Mouse (Mus musculus) liver, adult 2 months (tissue): Measurements from ENCODE around the gene Uso1. TPM values are rescaled to one million over a fixed set of nuclear protein-coding genes. Genes with fewer than 3 reads are reported as not detected.
A peak's percentile ranks its signal among the peaks of the same experiment; 100 is the strongest.

Experiments used
- DNase-seq: peaks from one replicate; pipeline ENCODE4 v3.0.0-alpha.2; 2011; ENCODE audit warnings: low read depth, low spot score; ENCODE audit errors: extremely low read depth
- H3K27ac ChIP-seq: fragments of 200-500 bp; replicated peaks from 2 replicates; pipeline ENCODE4 v1.5.1; 2012; ENCODE audit warnings: low read depth, mild to moderate bottlenecking, control low read depth, inconsistent platforms, low read length; ENCODE audit not compliant: insufficient read depth
- H3K27me3 ChIP-seq: fragments of 200-500 bp; 2 replicates; pipeline ENCODE4 v1.6.1; 2012; ENCODE audit warnings: mild to moderate bottlenecking, moderate library complexity, low read length, inconsistent platforms; ENCODE audit not compliant: control insufficient read depth, insufficient read depth
- H3K36me3 ChIP-seq: fragments of 200-500 bp; 2 replicates; pipeline ENCODE4 v1.6.1; 2012; ENCODE audit warnings: low read length, inconsistent platforms; ENCODE audit not compliant: control insufficient read depth, insufficient read depth
- H3K4me1 ChIP-seq: fragments of 200-500 bp; 2 replicates; pipeline ENCODE4 v1.6.1; 2011; ENCODE audit warnings: low read length; ENCODE audit not compliant: control insufficient read depth, insufficient read depth
- H3K4me3 ChIP-seq: fragments of 200-500 bp; 2 replicates; pipeline ENCODE4 v1.5.1; 2011; ENCODE audit warnings: low read depth, mild to moderate bottlenecking, control low read depth, low read length, moderate library complexity; ENCODE audit not compliant: insufficient read depth
- H3K79me2 ChIP-seq: fragments of 200-500 bp; 2 replicates; pipeline ENCODE4 v1.6.1; 2012; ENCODE audit warnings: inconsistent platforms, mild to moderate bottlenecking, low read length, moderate library complexity; ENCODE audit not compliant: control insufficient read depth, insufficient read depth
- H3K9ac ChIP-seq: fragments of 200-500 bp; 2 replicates; pipeline ENCODE4 v1.6.1; 2012; ENCODE audit warnings: low read depth, mild to moderate bottlenecking, control low read depth, inconsistent platforms, low read length
- CTCF ChIP-seq: fragments of 200-500 bp; IDR thresholded peaks from 2 replicates; pipeline ENCODE4 v1.5.1; 2011; ENCODE audit warnings: low read depth, low read length, control low read depth
- POLR2A ChIP-seq: fragments of 200-500 bp; IDR thresholded peaks from 2 replicates; pipeline ENCODE4 v1.6.1; 2011; ENCODE audit warnings: low read length, control low read depth; ENCODE audit not compliant: insufficient read depth; ENCODE audit errors: extremely low read depth
- WGBS: fragments of 180-500 bp; shearing (Covaris S2); methylation state at CpG from one replicate; pipeline ENCODE4 v1.1.7; 2018; 5-methylcytosine and 5-hydroxymethylcytosine counted together
- polyA plus RNA-seq: library from polyadenylated mRNA; depleted of rRNA; stranded (reverse); fragments of >200 nt; gene quantifications from 2 replicates; pipeline ENCODE4 v1.2.3, GENCODE M21; 2012
- total RNA-seq: library from RNA; depleted of rRNA; stranded (reverse); fragments of >200 nt; gene quantifications from 2 replicates; pipeline ENCODE4 v1.2.3, GENCODE M21; 2014

The Uso1 gene
- total and polyA plus RNA-seq, 2 experiments: 22.2 to 44.7 TPM

DNA sequence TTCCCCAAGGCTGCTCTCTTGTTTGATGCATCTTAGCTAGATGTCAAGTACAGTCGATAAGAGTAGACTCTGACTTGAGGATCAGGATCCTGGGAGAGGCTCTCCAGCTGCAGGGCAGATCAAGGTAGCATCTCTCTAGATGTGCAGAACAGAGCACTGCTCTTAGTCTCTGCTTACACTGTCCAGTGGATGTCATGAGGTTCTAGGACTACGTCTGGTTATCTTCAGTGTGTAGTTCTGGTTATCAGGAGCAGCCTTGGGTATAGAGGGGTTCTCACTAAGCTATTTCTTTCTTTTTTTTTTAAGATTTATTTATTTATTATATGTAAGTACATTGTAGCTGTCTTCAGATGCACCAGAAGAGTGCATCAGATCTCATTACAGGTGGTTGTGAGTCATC, 22.8 kb upstream of the Uso1 start:
- no peak for DNase-seq
- Histone ChIP-seq H3K4me3 (no peak overlapping the region), H3K9ac (no peak overlapping the region), H3K27me3 (no peaks in the 10 kb centered on the region), H3K79me2 (peaks cover 3% of the 10 kb centered on the region; the same call in 1 of the 2 replicates), H3K27ac (no peak overlapping the region), H3K36me3 (no peaks in the 10 kb centered on the region), H3K4me1 (peaks cover 7% of the 10 kb centered on the region; the same call in 1 of the 2 replicates)
- 89% methylated on average over 2 of the region's 2 CpGs for WGBS
- TF ChIP-seq POLR2A (no peak), CTCF (no peak)

DNA sequence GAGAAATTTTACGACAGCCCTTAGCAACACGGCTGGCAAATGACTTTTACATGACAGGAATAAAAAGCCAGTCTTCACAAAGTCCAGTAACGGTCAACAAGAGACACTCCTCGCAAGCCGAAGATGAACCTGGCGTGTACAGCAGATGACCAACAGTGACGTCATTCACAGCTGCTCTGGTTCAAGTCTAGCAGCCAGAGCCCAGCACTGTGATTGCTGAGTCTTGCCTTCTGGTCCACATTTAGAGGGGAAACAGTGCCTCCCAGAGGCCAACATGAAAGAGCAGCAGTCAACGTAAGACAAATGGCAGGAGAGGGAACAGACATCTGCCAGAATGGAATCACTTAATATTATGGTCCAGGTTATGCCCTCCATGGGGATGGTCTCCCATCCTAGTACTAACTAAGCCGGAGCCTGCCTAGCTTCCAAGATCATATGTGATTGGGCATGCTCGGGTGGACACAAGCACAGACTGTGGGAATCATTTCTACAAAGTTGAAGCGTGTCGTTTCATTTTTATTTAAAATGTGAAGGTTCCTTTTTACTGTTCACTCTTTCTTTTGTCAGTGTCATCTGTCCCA, 19.8 kb upstream of the Uso1 start:
- peak; percentile 99 for DNase-seq
- H3K4me1 ChIP-seq: peaks cover 3% of the 10 kb centered on the region; the same call in 1 of the 2 replicates
- TF ChIP-seq CTCF (peak; percentile 84), POLR2A (no peak)
- H3K27ac ChIP-seq: peak overlapping the region; percentile 36; the same call in 1 of the 2 replicates
- WGBS: 30% methylated on average over 12 of the region's 12 CpGs
- H3K9ac ChIP-seq: no peak overlapping the region
- no peak overlapping the region for H3K4me3 ChIP-seq
- H3K27me3 ChIP-seq: no peaks in the 10 kb centered on the region
- H3K79me2 ChIP-seq: peaks cover 3% of the 10 kb centered on the region; the same call in 1 of the 2 replicates
- no peaks in the 10 kb centered on the region for H3K36me3 ChIP-seq

DNA sequence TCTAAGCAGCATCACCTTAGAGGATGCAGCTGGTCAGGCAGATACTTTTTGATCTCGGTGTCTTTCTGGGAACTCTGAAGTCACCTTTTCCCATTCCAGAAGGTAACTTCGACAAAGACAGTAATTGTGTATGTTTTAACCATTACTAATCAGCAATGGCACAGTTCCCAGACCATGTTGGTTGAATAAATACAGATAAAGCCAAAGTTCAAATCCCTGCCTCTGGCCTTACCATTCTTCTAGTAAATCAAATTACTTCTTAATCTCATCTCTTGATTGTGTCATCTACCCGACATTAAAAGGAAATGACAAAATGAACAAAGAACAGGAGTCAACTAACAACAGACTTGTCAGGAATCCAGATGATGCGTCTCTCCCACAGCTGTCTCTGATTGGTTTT, 16.1 kb upstream of the Uso1 start:
- Histone ChIP-seq H3K9ac (no peak overlapping the region), H3K4me3 (no peak overlapping the region), H3K79me2 (no peaks in the 10 kb centered on the region), H3K27me3 (no peaks in the 10 kb centered on the region), H3K27ac (0 out of 2 replicates have a peak overlapping the region, but pooled peaks have one; percentile 25), H3K4me1 (peaks cover 2% of the 10 kb centered on the region; the same call in 1 of the 2 replicates), H3K36me3 (no peaks in the 10 kb centered on the region)
- TF ChIP-seq POLR2A (no peak), CTCF (no peak)
- peak; percentile 78 for DNase-seq
- 8% methylated on average over 4 of the region's 4 CpGs for WGBS

DNA sequence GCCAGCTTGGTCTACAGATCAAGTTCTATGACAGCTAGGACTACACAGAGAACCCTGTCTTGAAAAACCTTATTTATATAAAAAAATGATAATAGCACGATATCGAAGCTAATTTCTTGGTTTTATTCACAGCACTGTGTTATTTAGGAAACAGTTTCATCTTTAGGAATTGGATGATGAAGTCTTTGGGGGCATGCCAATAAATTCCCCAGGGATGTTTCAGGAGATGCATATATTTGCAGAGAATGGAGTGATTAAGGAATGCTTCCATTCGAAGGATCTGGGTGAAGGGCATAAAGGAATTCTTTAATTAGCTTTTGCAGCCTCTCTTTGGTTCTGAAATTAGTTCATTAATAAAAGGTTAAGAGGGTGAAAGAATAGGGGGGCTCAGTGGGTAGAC, 12.3 kb upstream of the Uso1 start:
- no peak for DNase-seq
- 93% methylated on average over 3 of the region's 3 CpGs for WGBS
- Histone ChIP-seq H3K79me2 (no peaks in the 10 kb centered on the region), H3K4me1 (peaks cover 2% of the 10 kb centered on the region; the same call in 1 of the 2 replicates), H3K27me3 (no peaks in the 10 kb centered on the region), H3K27ac (no peak overlapping the region), H3K4me3 (no peak overlapping the region), H3K9ac (no peak overlapping the region), H3K36me3 (no peaks in the 10 kb centered on the region)
- TF ChIP-seq CTCF: no peak
- no peak for TF ChIP-seq POLR2A

DNA sequence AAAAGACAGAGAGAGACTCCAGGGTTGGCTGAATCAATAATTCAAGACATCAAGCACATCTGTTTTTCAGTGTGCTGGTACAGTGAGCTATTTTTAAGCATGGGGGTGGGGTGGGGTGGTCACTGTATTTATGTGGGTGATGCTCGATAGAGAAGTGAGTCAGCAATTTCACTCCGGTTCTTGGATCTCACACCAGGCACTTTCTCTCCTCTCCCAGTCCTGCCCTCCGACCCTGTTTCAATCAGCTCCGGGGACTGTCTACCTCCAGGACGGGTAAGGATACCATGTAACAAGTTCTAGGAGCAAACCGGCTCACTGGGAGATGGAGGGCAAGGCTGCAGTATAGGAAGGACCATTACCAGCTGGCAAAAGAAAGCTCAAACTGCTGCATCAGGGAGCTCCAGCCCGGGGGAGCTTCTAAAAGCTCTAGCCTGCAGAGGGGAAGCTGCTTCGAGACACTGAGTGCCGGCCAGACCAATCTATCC, 10.6 kb upstream of the Uso1 start:
- Histone ChIP-seq H3K36me3 (no peaks in the 10 kb centered on the region), H3K79me2 (no peaks in the 10 kb centered on the region), H3K27ac (no peak overlapping the region), H3K9ac (no peak overlapping the region), H3K4me1 (no peaks in the 10 kb centered on the region), H3K4me3 (no peak overlapping the region), H3K27me3 (no peaks in the 10 kb centered on the region)
- TF ChIP-seq POLR2A (no peak), CTCF (no peak)
- DNase-seq: no peak
- WGBS: 77% methylated on average over 9 of the region's 9 CpGs

DNA sequence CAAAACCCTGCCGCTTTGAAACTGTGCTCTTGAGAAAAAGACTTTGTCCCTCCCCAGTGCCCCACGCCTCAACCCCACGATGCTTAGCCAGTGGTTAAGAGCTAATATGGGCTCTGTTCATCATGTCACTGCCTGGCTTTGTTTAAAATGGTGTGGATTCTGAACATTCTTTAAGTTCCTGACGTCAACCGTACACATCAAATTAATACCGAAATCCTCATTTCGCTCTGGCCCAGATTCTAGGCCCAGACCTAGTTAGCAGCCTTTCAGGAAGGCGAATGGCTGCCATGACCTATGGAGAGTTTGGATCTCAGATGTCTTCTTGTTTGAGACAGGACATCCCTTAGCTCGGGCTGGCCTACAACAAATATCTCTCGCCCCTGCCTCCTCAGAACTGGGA, 10.0 kb upstream of the Uso1 start:
- no peaks in the 10 kb centered on the region for H3K36me3 ChIP-seq
- WGBS: 96% methylated on average over 10 of the region's 10 CpGs
- no peak for DNase-seq
- no peak for TF ChIP-seq CTCF
- TF ChIP-seq POLR2A: no peak
- H3K27ac ChIP-seq: no peak overlapping the region
- no peak overlapping the region for H3K9ac ChIP-seq
- H3K79me2 ChIP-seq: no peaks in the 10 kb centered on the region
- no peaks in the 10 kb centered on the region for H3K4me1 ChIP-seq
- no peak overlapping the region for H3K4me3 ChIP-seq
- H3K27me3 ChIP-seq: no peaks in the 10 kb centered on the region
